In the genomic region with DNA sequence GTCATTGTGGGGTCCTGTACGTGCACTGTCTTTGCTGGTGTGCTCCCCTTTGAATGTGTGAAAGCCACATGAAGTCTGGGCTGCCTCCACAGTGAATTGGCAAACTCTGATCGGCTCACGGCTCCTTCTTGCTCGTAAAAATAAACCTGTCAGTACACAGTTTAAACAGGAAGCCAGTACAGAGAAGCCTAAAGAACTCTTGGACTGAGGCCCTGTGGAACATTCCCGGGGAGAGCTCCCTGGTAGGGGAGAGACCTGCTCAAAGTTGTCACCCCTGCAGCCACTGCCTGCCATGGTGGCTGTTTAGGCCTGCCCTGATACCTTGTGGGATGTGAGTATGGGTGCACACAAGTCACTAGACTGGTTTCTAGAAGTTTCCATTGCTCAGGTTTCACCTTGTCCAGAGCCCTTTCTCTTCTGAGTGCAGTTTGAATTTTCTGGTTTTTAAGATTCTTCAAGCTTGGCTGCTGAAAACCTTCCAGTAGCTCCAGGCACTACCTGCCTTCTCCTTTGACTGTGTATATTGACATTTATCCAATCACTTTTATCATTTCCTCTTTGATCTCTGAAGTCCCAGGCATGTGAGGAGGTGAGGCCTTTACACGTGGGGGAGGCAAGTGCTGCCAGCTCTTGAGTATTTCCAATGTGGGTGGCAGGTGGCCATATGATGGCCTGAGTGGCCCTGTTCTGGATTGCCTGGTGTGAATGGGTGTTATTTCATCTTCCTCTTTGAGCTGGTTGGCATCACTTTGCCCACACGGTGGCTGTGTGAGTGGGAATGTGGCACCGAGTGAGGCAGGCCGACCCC, we compare ENCODE assay signal across 8 mouse cellular contexts. TPM values are rescaled to one million over a fixed set of nuclear protein-coding genes. Genes with fewer than 3 reads are reported as not detected.
A peak's percentile ranks its signal among the peaks of the same experiment; 100 is the strongest.
DNase-seq lines count a peak whose midpoint lies in the region; ATAC-seq and TF ChIP-seq lines count a peak whose summit lies in the region.

No protein-coding gene starts in this region.

- ATAC-seq in liver, embryonic 11.5 days (replicated peaks; ENCODE audit: low FRiP score): no peak
- ATAC-seq in intestine, embryonic 16.5 days: no peak
- no peak for ATAC-seq in erythroblast, adult 5-6 weeks (replicated peaks; ENCODE audit: low FRiP score, poor library complexity, severe bottlenecking)

- H3K9ac ChIP-seq in liver, embryonic 11.5 days (ENCODE audit: low read depth, low read length): no peak overlapping the region
- H3K9ac ChIP-seq in intestine, embryonic 16.5 days (ENCODE audit: low read depth, low read length): peak overlapping the region; percentile 48

- no peak for TF ChIP-seq CTCF in cortical plate, adult 2 months (IDR thresholded peaks at IDR 0.05; ENCODE audit: extremely low read depth, insufficient read depth, low read length)

- H3K4me3 ChIP-seq in liver, embryonic 11.5 days (ENCODE audit: low read depth, low read length): no peak overlapping the region
- no peak overlapping the region for H3K4me3 ChIP-seq in cortical plate, adult 2 months (ENCODE audit: insufficient read depth, low read length)
- no peak overlapping the region for H3K4me3 ChIP-seq in intestine, embryonic 16.5 days (ENCODE audit: low read length)

- H3K27ac ChIP-seq in liver, embryonic 11.5 days (ENCODE audit: low read depth, low read length): 0 out of 2 replicates have a peak overlapping the region, but pooled peaks have one; percentile 22
- H3K27ac ChIP-seq in cortical plate, adult 2 months (ENCODE audit: insufficient read depth, low read length): peak overlapping the region; percentile 23; the same call in 1 of the 2 replicates
- H3K27ac ChIP-seq in intestine, embryonic 16.5 days (ENCODE audit: low read length): peak overlapping the region; percentile 75

- H3K36me3 ChIP-seq in liver, embryonic 11.5 days (ENCODE audit: control insufficient read depth, insufficient read depth, low read length): no peaks in the 10 kb centered on the region; the same call in 1 of the 2 replicates
- H3K36me3 ChIP-seq in intestine, embryonic 16.5 days (ENCODE audit: control insufficient read depth, insufficient read depth, low read length): no peaks in the 10 kb centered on the region; the same call in 1 of the 2 replicates

- no peak for DNase-seq in liver, embryonic 11.5 days (ENCODE audit: low spot score)
- no peak for DNase-seq in liver
- peak; percentile 52 for DNase-seq in lung, postnatal 36 days
- no peak for DNase-seq in spleen, postnatal 10 days (ENCODE audit: low spot score in 2 of 2)
- no peak for DNase-seq in c-Kit-positive CD71-positive TER-119-positive erythroid progenitor cells, embryonic 14.5 days (ENCODE audit: low spot score)

- peak overlapping the region; percentile 2; the same call in 1 of the 2 replicates for H3K4me2 ChIP-seq in liver, embryonic 11.5 days
- no peak overlapping the region for H3K4me2 ChIP-seq in intestine, embryonic 16.5 days (ENCODE audit: low read depth, low read length)

- no peak for TF ChIP-seq POLR2A in cortical plate, adult 2 months (IDR thresholded peaks at IDR 0.05; ENCODE audit: extremely low read depth, insufficient read depth, low read length)

- no peaks in the 10 kb centered on the region for H3K9me3 ChIP-seq in liver, embryonic 11.5 days (ENCODE audit: control insufficient read depth, low read length)
- no peaks in the 10 kb centered on the region for H3K9me3 ChIP-seq in intestine, embryonic 16.5 days (ENCODE audit: control insufficient read depth, low read length)

- no peaks in the 10 kb centered on the region for H3K27me3 ChIP-seq in liver, embryonic 11.5 days (replicated peaks; ENCODE audit: control insufficient read depth, insufficient read depth, low read length)
- H3K27me3 ChIP-seq in intestine, embryonic 16.5 days (replicated peaks; ENCODE audit: control insufficient read depth, insufficient read depth, low read length): no peaks in the 10 kb centered on the region

- WGBS in liver, embryonic 11.5 days: 57% methylated on average over 9 of the region's 9 CpGs
- WGBS in intestine, embryonic 16.5 days: 39% methylated on average over 9 of the region's 9 CpGs

- H3K4me1 ChIP-seq in liver, embryonic 11.5 days (replicated peaks; ENCODE audit: control insufficient read depth, insufficient read depth, low read length): peaks cover 51% of the 10 kb centered on the region
- peaks cover 19% of the 10 kb centered on the region for H3K4me1 ChIP-seq in cortical plate, adult 2 months (ENCODE audit: control insufficient read depth, insufficient read depth, low read length)
- H3K4me1 ChIP-seq in intestine, embryonic 16.5 days (ENCODE audit: control insufficient read depth, insufficient read depth, low read length): peaks cover 75% of the 10 kb centered on the region

RNA-seq across cellular contexts. Expression of a gene that starts 8.4 kb away (rescaled TPM):
- polyA plus RNA-seq in liver, embryonic 11.5 days (2014; fragmentation: Nextera tagmentation; extraction: Ambion mirVana): 31.5 and 31.9 TPM in 2 replicates
- 81.6 and 86.6 TPM in 2 replicates for polyA plus RNA-seq in cortical plate, adult 2 months (2012; rRNA removed)
- polyA plus RNA-seq in intestine, embryonic 16.5 days (2015; fragmentation: Nextera tagmentation; extraction: Ambion mirVana): 33.9 and 35.7 TPM in 2 replicates
- total RNA-seq in erythroblast, adult 5-6 weeks (2015; ENCODE audit: low replicate concordance): 9.2 and 14.6 TPM in 2 replicates
- 20.8 and 32.9 TPM in 2 replicates for total RNA-seq in erythroblast, adult 5-6 weeks (2017; ENCODE audit: low replicate concordance)

RNA-seq across cellular contexts. Expression of a gene that starts 24.6 kb away (rescaled TPM):
- 3.7 and 4.6 TPM in 2 replicates for polyA plus RNA-seq in liver, embryonic 11.5 days (2014; fragmentation: Nextera tagmentation; extraction: Ambion mirVana)
- polyA plus RNA-seq in cortical plate, adult 2 months (2012; rRNA removed): 5.0 TPM in 2 replicates
- polyA plus RNA-seq in intestine, embryonic 16.5 days (2015; fragmentation: Nextera tagmentation; extraction: Ambion mirVana): 18.9 and 21.2 TPM in 2 replicates
- 0.19 and 0.42 TPM in 2 replicates for total RNA-seq in erythroblast, adult 5-6 weeks (2015; ENCODE audit: low replicate concordance)
- 1.3 and 1.5 TPM in 2 replicates for total RNA-seq in erythroblast, adult 5-6 weeks (2017; ENCODE audit: low replicate concordance)

Comparison
In these comparisons a context has a peak if more than half of its experiments do, and no peak if none do; other contexts are left out.
1. H3K27ac ChIP-seq: peak in every context shown above with its lines; median percentile 75 in intestine, embryonic 16.5 days; 23 in cortical plate, adult 2 months; 22 in liver, embryonic 11.5 days.